Mouse (Mus musculus) liver, embryonic 12.5 days (tissue): ENCODE measurements at regions not wholly inside any gene's neighbourhood (a gene's known extent, or its start where the extent isn't known, plus 50 kb on each side); places are given as distances from the start of the nearest gene placed in this dataset.

Experiments
- ATAC-seq: fragments of 200-750 bp; cut with Nextera tagmentation; 2 replicates; pipeline ENCODE4 v1.8.0; 2017; ENCODE audit warnings: moderate number of reproducible peaks, mild to moderate bottlenecking, moderate library complexity
- H3K27ac ChIP-seq: fragments of 300-500 bp; sonication (generic); 2 replicates; pipeline ENCODE4 v1.5.1; 2016; ENCODE audit warnings: mild to moderate bottlenecking
- H3K27me3 ChIP-seq: fragments of 300-500 bp; sonication (generic); replicated peaks from 2 replicates; pipeline ENCODE4 v1.6.1; 2016; ENCODE audit warnings: mild to moderate bottlenecking, moderate library complexity
- H3K36me3 ChIP-seq: fragments of 300-500 bp; sonication (generic); 2 replicates; pipeline ENCODE4 v1.6.1; 2016; ENCODE audit warnings: mild to moderate bottlenecking, moderate library complexity
- H3K4me1 ChIP-seq: fragments of 300-500 bp; sonication (generic); 2 replicates; pipeline ENCODE4 v1.6.1; 2016
- H3K4me2 ChIP-seq: fragments of 300-500 bp; sonication (generic); 2 replicates; pipeline ENCODE4 v1.6.1; 2016; ENCODE audit warnings: mild to moderate bottlenecking, moderate library complexity
- H3K4me3 ChIP-seq: fragments of 300-500 bp; sonication (generic); 2 replicates; pipeline ENCODE4 v1.5.1; 2016; ENCODE audit warnings: mild to moderate bottlenecking, moderate library complexity
- H3K9ac ChIP-seq: fragments of 300-500 bp; sonication (generic); 2 replicates; pipeline ENCODE4 v1.6.1; 2016; ENCODE audit warnings: mild to moderate bottlenecking, moderate library complexity
- H3K9me3 ChIP-seq: fragments of 300-500 bp; sonication (generic); replicated peaks from 2 replicates; pipeline ENCODE4 v1.6.1; 2016; ENCODE audit warnings: mild to moderate bottlenecking, moderate library complexity
- WGBS: fragments of 180-500 bp; shearing (Covaris S2); methylation state at CpG from one replicate; pipeline ENCODE4 v1.1.7; 2016; ENCODE audit not compliant: insufficient replicate concordance; 5-methylcytosine and 5-hydroxymethylcytosine counted together

GRCm38 (mm10) chr4:12750817-12751216 lies 579.0 kb upstream of the Fam92a start:
- Histone ChIP-seq H3K27ac (no peak overlapping the region), H3K4me2 (no peak overlapping the region), H3K9me3 (no peaks in the 10 kb centered on the region), H3K36me3 (no peaks in the 10 kb centered on the region), H3K4me3 (no peak overlapping the region), H3K4me1 (no peaks in the 10 kb centered on the region), H3K27me3 (no peaks in the 10 kb centered on the region), H3K9ac (no peak overlapping the region)
- 49% methylated on average over 2 of the region's 2 CpGs for WGBS
- no peak for ATAC-seq

- no peaks in the 10 kb centered on the region for H3K4me1 ChIP-seq
- no peak for ATAC-seq
- 63% methylated on average over 1 of the region's 1 CpGs for WGBS
Measured at GRCm38 (mm10) chr4:12749874-12750273, 578.1 kb upstream of the Fam92a start.

GRCm38 (mm10) chr4:12743714-12744327 lies 572.0 kb upstream of the Fam92a start:
- no peaks in the 10 kb centered on the region for H3K36me3 ChIP-seq
- ATAC-seq, result no peak
- H3K9ac ChIP-seq, result no peak overlapping the region
- no peak overlapping the region for H3K4me3 ChIP-seq
- no peak overlapping the region for H3K4me2 ChIP-seq
- no peaks in the 10 kb centered on the region for H3K9me3 ChIP-seq
- no peaks in the 10 kb centered on the region for H3K27me3 ChIP-seq
- no peaks in the 10 kb centered on the region for H3K4me1 ChIP-seq
- H3K27ac ChIP-seq, result no peak overlapping the region
- 49% methylated on average over 5 of the region's 5 CpGs for WGBS

More at GRCm38 (mm10) chr4:12749874-12750273, 578.1 kb upstream of the Fam92a start:
- Histone ChIP-seq H3K36me3 (no peaks in the 10 kb centered on the region), H3K27me3 (no peaks in the 10 kb centered on the region), H3K9me3 (no peaks in the 10 kb centered on the region), H3K9ac (no peak overlapping the region), H3K4me3 (no peak overlapping the region), H3K27ac (no peak overlapping the region), H3K4me2 (no peak overlapping the region)

DNA sequence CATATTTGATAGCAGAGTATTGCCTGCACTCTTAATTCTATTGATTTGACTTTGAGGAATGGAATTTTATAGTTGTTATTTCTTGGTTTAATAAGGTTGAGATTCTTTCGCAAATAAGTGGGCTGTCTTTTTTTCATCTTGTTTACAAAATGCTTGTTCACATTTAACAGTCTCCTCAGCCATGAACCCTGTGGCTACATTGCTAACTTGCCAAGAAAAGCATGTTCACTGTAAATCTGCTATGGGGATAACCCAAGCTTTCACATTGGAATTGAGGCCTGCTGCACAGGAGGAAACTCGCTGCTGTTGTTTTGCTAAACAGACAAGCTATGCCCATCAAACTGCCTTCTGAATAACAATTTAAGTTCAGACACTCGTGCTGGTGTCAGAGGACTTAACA lies 564.6 kb upstream of the Fam92a start:
- Histone ChIP-seq H3K9me3 (no peaks in the 10 kb centered on the region), H3K27me3 (no peaks in the 10 kb centered on the region), H3K4me1 (no peaks in the 10 kb centered on the region), H3K4me3 (no peak overlapping the region), H3K9ac (no peak overlapping the region), H3K36me3 (no peaks in the 10 kb centered on the region), H3K27ac (no peak overlapping the region), H3K4me2 (no peak overlapping the region)
- no peak for ATAC-seq
- WGBS, result 50% methylated on average over 3 of the region's 3 CpGs

DNA sequence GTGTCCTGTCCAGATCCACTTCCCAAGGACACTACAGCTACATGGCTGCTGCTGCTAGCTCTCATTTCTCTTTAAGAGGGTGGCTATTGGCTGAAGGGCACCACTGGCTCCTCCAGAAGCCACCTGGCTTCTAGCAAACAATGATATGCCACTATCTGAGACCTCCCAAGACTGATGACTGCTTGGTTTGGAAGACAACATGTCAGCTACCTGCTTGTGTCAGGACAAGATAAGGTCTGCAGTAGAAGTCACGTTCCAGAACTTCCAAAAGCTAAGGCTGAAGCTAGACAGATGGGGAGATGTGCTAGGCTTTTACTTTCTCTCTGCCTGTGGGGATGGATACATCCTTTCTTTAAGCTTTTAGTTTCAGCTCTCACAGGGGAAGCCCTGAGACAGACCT lies 528.4 kb upstream of the Fam92a start:
- 24% methylated on average over 1 of the region's 1 CpGs for WGBS
- no peaks in the 10 kb centered on the region for H3K4me1 ChIP-seq
- H3K27me3 ChIP-seq, result no peaks in the 10 kb centered on the region
- no peak overlapping the region for H3K9ac ChIP-seq
- ATAC-seq, result peak; percentile 76
- no peak overlapping the region for H3K27ac ChIP-seq
- no peaks in the 10 kb centered on the region for H3K9me3 ChIP-seq
- H3K36me3 ChIP-seq, result no peaks in the 10 kb centered on the region
- no peak overlapping the region for H3K4me2 ChIP-seq
- no peak overlapping the region for H3K4me3 ChIP-seq

DNA sequence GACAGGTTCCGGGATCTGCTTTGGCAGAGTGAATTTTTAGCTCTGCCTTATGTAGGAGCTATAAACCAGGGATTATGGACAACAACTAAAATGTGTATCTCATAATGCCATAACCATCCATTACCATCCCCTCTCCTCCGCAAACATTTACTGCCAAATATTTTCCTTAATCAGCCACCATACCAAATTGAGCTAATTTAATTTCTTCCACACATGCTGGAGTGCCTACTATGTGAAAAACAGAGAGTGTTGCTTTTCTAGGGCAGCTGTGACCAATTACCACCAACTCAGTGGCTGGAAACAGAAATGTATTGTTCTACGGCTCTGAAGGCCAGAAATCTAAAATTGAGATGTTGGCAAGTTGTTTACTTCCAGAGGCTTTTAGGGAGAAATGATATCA lies 506.0 kb upstream of the Fam92a start:
- Histone ChIP-seq H3K36me3 (no peaks in the 10 kb centered on the region), H3K9ac (no peak overlapping the region), H3K9me3 (no peaks in the 10 kb centered on the region), H3K4me1 (no peaks in the 10 kb centered on the region), H3K4me2 (no peak overlapping the region), H3K4me3 (no peak overlapping the region), H3K27me3 (no peaks in the 10 kb centered on the region), H3K27ac (no peak overlapping the region)
- 78% methylated on average over 3 of the region's 3 CpGs for WGBS
- ATAC-seq, result no peak

DNA sequence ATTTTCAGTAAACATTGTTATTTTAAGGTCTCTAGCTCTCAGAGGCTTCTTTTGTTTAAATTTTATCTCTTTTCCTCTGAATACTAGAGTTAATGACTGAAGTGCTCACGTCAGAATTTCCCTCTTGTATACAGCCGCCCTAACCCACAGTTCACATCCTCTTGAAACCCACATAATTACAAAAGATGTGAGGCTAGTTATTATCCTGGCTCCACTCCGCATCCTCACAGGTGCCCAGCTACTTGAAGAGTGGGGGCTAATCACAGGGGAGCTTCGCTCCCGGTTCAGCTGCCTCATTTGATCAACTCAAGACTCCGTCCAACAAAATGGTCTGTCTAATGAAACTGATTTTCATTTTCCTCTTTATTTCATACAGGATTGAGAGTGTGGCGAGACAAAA lies 499.6 kb upstream of the Fam92a start:
- no peak for ATAC-seq

DNA sequence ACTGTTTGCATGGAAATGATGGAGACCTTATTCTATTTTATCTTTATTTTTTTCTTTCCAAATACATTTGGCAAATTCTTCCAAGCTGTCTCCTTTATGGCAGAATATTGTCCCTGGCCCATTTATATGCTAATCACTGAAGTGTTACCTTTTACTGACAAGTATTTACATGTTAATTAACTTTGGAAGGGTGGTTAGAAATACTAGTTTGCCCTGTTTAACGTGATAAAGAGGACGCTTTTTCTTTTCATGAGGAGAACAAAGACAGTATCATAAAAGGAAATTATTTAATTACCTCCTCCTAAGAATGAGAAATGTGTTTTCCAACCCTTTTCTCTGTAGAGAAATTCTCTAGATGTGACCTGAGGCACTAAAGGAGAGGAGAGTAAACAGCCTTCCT lies 491.4 kb upstream of the Fam92a start:
- Histone ChIP-seq H3K36me3 (no peaks in the 10 kb centered on the region), H3K4me3 (no peak overlapping the region), H3K9me3 (no peaks in the 10 kb centered on the region), H3K4me2 (no peak overlapping the region), H3K9ac (no peak overlapping the region), H3K27ac (no peak overlapping the region), H3K27me3 (no peaks in the 10 kb centered on the region), H3K4me1 (no peaks in the 10 kb centered on the region)
- WGBS, result 33% methylated on average over 2 of the region's 2 CpGs
- no peak for ATAC-seq

More for the DNA sequence above, 499.6 kb upstream of the Fam92a start:
- H3K4me2 ChIP-seq, result no peak overlapping the region
- H3K4me1 ChIP-seq, result no peaks in the 10 kb centered on the region
- H3K27ac ChIP-seq, result no peak overlapping the region
- H3K36me3 ChIP-seq, result no peaks in the 10 kb centered on the region
- H3K9ac ChIP-seq, result no peak overlapping the region
- no peaks in the 10 kb centered on the region for H3K27me3 ChIP-seq
- 66% methylated on average over 7 of the region's 7 CpGs for WGBS
- H3K9me3 ChIP-seq, result no peaks in the 10 kb centered on the region
- H3K4me3 ChIP-seq, result no peak overlapping the region

DNA sequence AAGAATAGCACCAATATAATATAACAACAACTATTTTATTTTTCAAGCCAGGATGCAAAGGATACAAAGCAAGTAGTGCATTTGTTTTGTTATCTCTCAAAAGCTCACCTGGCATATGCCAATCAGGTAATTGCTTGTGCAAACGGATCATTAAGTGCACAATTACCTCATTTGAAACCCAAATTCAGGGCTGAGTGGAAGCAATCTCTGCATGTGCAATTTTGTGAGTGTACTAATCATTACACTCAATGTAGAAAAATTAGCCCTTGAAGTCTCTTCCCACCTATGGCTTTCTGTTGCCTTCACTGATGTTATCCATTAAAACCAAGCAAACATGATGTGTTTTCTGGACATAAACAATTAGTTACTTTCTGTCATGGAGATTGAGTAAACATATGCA lies 490.9 kb upstream of the Fam92a start:
- ATAC-seq, result no peak
- 40% methylated on average over 1 of the region's 1 CpGs for WGBS
- H3K4me2 ChIP-seq, result no peak overlapping the region
- no peaks in the 10 kb centered on the region for H3K9me3 ChIP-seq
- no peaks in the 10 kb centered on the region for H3K36me3 ChIP-seq
- no peaks in the 10 kb centered on the region for H3K27me3 ChIP-seq
- no peak overlapping the region for H3K27ac ChIP-seq
- H3K4me1 ChIP-seq, result no peaks in the 10 kb centered on the region
- no peak overlapping the region for H3K4me3 ChIP-seq
- no peak overlapping the region for H3K9ac ChIP-seq

GRCm38 (mm10) chr4:12659084-12659483 lies 487.3 kb upstream of the Fam92a start:
- Histone ChIP-seq H3K36me3 (no peaks in the 10 kb centered on the region), H3K9me3 (no peaks in the 10 kb centered on the region), H3K4me1 (no peaks in the 10 kb centered on the region; the same call in 1 of the 2 replicates), H3K9ac (no peak overlapping the region), H3K4me2 (no peak overlapping the region), H3K27me3 (no peaks in the 10 kb centered on the region), H3K27ac (no peak overlapping the region), H3K4me3 (no peak overlapping the region)
- ATAC-seq, result no peak
- WGBS, result 52% methylated on average over 1 of the region's 1 CpGs

DNA sequence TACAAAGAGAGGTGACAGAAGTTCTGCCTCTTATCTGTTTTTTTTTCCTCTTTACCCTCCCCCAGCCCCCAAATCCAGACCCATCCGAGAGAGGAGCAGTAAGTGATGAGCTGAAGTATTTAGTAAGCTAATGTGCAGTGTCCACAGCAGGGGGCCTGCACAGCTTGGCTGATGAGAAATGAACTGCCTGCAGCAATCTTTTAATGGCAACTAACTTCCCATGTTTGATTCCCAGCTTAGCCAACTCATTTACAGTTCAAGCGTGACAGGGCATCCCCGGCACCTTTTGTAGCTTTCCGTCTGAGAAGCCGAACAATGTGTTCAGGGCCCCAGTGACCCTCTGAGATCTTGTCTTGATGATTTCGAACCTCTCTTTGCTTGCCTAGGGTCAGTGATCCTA lies 486.8 kb upstream of the Fam92a start:
- H3K4me3 ChIP-seq, result no peak overlapping the region
- WGBS, result 60% methylated on average over 6 of the region's 6 CpGs
- no peak overlapping the region for H3K4me2 ChIP-seq
- H3K9ac ChIP-seq, result no peak overlapping the region
- H3K9me3 ChIP-seq, result no peaks in the 10 kb centered on the region
- ATAC-seq, result no peak
- H3K27me3 ChIP-seq, result no peaks in the 10 kb centered on the region
- H3K4me1 ChIP-seq, result no peaks in the 10 kb centered on the region; the same call in 1 of the 2 replicates
- no peak overlapping the region for H3K27ac ChIP-seq
- H3K36me3 ChIP-seq, result no peaks in the 10 kb centered on the region

DNA sequence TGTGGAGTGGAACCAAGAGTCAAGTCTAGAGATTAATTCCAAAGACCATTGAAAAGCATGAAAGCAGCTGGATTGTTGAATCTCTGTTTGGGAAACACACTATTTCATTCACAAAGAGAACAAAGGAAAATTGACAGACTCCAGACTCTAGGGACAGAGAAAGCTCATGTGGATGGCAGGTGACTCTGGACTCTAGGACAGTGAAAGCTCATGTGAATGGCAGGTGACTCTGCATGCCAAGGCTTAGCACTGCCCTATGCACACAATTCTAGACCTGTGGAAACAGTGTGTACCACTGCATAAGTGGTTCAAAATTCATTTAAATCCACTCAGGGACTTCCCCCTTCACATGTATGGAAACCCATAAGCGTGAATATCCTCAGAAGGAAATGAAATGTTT lies 486.0 kb upstream of the Fam92a start:
- Histone ChIP-seq H3K4me2 (no peak overlapping the region), H3K36me3 (no peaks in the 10 kb centered on the region), H3K4me3 (no peak overlapping the region), H3K4me1 (no peaks in the 10 kb centered on the region; the same call in 1 of the 2 replicates), H3K9me3 (no peaks in the 10 kb centered on the region), H3K27ac (no peak overlapping the region), H3K27me3 (no peaks in the 10 kb centered on the region), H3K9ac (no peak overlapping the region)
- WGBS, result 78% methylated on average over 1 of the region's 1 CpGs
- ATAC-seq, result no peak

- Histone ChIP-seq H3K4me2 (no peak overlapping the region), H3K9me3 (no peaks in the 10 kb centered on the region), H3K4me3 (no peak overlapping the region), H3K36me3 (no peaks in the 10 kb centered on the region), H3K9ac (no peak overlapping the region), H3K27me3 (no peaks in the 10 kb centered on the region), H3K27ac (no peak overlapping the region), H3K4me1 (no peaks in the 10 kb centered on the region; the same call in 1 of the 2 replicates)
- 70% methylated on average over 6 of the region's 6 CpGs for WGBS
- no peak for ATAC-seq
Measured at GRCm38 (mm10) chr4:12656924-12657603, 485.2 kb upstream of the Fam92a start.
